Mouse (Mus musculus) heart, adult 9 months (tissue): ENCODE data around the gene Cdk5rap3.
A peak's percentile ranks its signal among the peaks of the same experiment; 100 is the strongest.

ENCODE experiments used
- DNase-seq, 2 experiments: peaks; one replicate each; pipeline ENCODE4 v3.0.0; 2022; ENCODE audit warnings: low spot score in 2 of 2

The Cdk5rap3 gene

DNA sequence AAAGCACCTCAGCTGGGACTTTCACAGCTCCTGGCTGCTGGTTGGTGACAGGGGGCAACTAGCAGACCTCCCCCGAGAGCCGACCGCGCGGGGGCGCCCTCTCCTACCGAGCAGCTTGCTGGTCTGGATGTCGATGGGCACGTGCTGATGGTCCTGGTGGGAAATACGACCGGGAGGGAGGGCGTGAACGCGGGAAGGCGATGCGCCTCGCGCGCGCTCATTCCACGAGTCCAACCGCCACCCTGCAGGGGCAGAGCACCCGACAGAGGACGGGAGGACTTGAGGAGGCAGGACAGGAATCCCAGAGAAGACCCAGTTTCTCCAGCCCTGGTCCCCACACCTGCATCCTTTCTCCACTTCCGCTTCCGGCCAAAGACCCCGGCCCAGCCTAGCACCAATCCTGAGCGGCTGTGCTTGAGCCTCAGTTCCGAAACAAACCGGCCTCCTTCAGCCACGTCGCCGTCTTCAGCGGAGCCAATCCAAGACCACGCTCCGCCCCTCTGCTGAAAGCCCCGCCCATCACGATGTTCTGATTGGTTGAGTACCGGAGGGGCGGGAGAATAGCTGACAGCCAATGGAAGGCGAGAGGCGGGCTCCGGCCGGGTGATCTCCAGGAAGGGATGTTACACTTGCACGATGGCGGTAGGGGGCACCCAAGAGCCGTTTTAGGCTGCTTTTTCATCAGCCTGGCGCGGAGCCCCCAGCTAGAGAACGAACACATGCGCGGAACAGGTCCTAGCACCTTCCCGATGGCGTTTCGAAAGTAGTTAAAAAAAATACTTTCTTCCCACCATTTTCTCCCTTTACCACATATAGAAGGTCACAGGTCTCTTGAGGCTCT lies at the start of gene Cdk5rap3:
Gene Cdk5rap3, minus strand, starts transcription at position 453 of the 841 bp plus-strand sequence.
- peak; percentile 98 to 99 for DNase-seq

- DNase-seq, result peak; percentile 69 to 87
These were observed 47.3 kb upstream of the Cdk5rap3 start for GRCm38 (mm10) chr11:96963580-96963979.

DNA sequence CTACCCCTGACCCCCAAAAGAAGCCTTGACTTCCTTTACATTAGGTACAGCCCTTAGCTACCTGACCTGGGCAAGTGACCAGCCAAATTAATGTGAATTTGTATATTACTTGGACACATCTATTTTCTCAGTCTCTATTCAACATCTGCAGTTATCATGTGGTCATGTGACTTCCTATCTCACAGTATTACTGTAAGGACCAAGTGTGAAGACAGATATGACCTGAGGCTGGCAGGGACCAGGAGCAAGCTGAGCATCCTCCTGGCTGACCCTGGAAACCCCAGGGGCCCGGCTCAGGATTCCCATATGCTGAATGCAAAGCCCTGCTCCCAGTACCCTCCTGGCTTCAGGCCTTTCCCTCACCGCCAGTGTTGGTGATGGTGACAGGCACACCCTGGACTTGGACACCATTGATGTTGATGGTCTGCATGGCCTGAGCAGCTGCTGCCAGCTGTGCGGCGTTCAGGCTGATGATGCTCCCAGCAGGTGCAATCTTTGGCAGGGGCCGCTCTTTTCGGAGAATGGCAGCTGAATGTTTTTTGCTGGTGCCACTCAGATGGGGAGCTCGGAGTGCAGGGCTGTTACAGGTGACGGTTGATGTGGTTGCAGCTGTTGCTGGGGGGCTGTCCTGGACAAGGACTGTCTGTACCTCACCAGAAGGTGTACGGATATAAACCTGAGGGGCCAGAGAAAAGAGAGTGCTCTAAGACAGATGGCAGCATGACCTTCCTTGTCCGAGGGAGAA lies 40.9 kb upstream of the Cdk5rap3 start:
- DNase-seq, result no peak

DNA sequence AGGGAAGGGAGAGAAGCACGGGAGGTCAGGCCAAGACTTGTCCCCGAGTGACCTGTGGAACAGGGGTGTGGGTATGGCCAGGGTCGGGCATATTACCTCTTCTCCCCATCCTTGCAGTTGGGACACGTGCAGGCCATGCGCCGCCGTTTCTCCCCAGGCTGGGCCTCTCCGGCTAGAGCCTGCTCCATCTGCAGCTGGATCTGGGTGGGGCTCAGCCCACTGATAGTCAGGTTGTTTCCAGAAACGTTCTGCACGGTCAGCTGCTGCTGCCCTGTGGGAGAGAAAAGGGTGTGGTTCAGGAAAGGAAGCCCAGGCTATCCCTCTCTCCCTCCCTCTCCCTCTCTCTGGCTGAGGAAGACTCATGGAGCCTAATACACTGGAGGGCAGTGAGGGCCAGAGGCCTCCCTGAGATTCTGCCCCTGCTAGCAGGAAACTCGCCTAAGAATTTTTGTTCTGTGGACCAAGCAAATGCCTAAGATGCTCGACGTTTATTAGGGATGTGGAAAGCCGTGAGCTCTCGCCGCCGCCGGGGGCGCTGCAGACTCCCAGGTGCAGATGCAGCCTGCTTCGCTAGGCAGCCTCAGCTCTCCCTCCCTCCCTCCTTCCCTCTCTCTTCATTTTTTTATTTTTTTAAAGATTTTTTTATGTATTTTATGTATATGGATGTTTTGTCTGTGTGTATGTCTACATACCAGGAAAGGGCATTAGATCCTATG lies 39.9 kb upstream of the Cdk5rap3 start:
- DNase-seq, result peak in 1 of 2 experiments; percentile 20

DNA sequence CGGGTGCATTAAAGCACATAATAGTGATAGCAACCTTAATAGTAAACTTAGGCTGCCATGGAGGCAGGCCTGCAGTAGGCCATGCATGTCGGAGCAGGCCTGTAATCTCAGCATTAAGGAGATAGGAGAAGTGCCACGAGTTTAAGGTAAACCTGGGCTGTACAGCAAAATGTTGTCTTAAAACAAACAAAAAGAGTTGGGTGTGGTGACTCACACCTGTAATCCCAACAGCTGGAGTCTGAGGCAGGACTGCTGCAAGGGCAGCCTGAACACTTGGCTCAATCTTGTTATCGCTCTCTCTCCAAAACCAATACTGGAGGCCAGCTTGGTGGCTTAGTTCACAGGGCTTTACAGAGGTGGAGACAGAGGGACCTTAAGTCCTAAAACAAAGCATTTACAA lies 38.8 kb upstream of the Cdk5rap3 start:
- no peak for DNase-seq

GRCm38 (mm10) chr11:96952896-96953295 lies 36.6 kb upstream of the Cdk5rap3 start:
- DNase-seq, result no peak

GRCm38 (mm10) chr11:96952426-96952825 lies 36.1 kb upstream of the Cdk5rap3 start:
- no peak for DNase-seq

DNA sequence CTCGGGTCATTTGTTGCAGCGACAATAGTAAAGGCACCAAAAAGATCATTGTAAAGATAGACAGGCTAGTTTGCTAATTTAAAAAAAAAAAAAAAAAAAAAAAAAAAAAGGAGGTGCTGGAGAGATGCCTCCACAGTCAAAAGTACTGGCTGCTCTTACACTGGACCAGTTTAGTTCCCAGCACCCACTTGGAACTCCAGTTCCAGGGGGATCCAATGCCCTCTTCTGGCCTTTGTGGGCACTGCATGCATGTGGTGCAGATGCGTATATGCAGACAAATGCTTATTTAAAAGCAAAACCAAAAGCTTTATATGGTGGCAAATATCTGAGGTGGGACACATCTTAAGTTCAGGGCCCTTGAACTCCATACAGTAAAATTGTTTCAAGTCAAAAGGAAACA lies 34.5 kb upstream of the Cdk5rap3 start:
- DNase-seq, result no peak

GRCm38 (mm10) chr11:96947849-96948248 lies 31.6 kb upstream of the Cdk5rap3 start:
- DNase-seq, result no peak

- DNase-seq, result no peak
These were observed 30.2 kb upstream of the Cdk5rap3 start for GRCm38 (mm10) chr11:96946498-96946897.

DNA sequence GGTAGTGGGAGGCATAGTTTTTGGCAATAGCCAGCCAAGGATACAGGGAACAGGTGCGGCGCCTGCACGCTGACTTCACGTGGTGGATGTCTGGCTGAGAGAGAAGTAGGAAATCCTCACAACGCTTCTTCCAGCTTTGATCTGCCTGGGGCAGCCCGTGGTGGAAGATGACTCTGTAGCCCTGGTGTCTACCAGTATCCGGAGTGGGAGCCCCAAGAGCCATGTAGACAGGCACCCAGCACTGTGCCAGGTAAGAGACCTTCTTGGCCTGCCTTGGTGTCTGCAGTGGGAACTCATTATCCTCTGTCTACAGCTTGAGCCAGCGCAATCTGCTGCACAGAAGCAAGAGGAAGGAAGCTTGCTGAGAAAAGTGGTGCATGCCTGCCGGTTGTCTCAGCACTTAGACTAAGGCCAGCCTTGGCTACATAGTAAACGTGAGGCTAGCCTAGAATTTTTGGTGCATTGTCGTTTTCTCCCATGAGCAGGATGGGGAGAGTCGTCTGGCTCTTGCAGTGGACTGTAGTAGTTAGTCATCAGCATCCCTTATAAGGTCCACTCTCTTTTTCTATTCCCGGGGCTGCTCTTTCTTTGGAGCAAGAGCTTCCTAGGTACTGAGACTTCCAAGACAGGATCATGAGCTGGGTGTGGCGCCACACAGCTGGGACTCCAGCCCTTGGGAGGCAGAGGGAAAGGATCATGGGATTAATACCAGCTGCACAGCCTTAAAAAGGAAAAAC lies 28.7 kb upstream of the Cdk5rap3 start:
- no peak for DNase-seq

- peak; percentile 95 to 96 for DNase-seq
These were observed 27.5 kb upstream of the Cdk5rap3 start, which contains the start of gene Pnpo for GRCm38 (mm10) chr11:96943746-96944304. Pnpo (minus strand) TSS chr11:96943986.

- no peak for DNase-seq
These were observed 25.8 kb upstream of the Cdk5rap3 start for GRCm38 (mm10) chr11:96941989-96942590.

DNA sequence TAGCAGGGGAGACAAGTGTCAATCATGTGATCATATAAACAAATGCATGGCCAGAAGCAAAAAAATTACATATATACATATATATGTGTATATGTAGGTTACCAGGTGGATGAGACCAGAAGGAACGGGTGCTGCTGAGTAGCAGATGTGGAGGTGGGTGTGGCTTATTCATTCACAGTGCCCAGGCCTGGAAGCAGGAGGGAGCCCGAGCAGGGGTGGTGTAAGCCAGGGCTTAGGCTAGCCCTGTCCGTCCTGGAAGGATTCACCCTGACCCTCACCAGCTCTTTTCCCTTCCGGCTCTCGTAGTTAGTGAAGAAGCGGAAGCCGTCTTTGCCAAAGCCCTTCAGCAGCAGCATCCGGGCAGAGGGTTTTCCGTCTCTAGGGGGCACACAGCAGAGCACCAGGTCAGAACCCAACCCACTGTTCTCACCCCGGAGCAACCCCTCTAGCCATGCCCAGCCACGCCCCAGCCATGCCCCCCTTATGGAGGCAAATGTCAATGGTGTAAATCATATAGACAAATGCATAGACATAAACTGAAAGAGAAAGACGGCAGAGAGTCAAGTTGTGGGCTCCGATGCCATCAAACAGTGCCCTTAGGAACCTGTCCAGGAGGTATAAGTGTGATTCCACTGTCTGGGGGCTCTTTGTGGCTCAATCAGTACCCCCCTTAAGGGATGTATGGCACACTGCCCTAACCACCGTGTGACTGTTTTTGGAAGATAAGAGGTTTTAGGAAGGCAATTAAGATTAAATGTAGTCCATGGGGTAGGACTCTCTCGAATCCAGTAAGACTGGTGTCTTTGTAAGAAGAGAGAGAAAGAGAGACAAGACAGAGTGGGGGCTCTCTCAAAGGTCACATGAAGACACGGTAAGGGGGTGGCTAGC lies 24.5 kb upstream of the Cdk5rap3 start:
- DNase-seq, result no peak

DNA sequence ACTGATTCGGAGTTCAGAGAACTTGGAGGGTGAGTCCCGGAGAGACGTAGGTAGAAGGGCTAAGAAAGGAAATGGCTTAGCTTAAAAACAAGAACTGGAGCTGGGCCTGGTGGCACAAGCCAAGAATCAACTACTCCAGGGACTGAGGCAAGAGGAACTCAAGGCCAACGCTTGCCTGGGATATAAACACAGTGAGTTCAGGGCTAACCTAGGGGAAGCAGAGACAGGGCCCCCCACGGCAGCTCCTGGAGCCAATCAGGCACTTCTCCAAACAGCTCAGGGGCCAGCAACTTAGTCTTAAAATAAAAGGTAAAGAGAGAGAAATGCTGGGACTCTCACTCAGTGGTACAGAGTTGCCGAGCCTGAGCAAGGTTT lies 22.1 kb upstream of the Cdk5rap3 start:
- no peak for DNase-seq

- peak in 1 of 2 experiments; percentile 53 for DNase-seq
These were observed 21.5 kb upstream of the Cdk5rap3 start for GRCm38 (mm10) chr11:96937549-96938425.

GRCm38 (mm10) chr11:96935872-96936650 lies 19.8 kb upstream of the Cdk5rap3 start:
- no peak for DNase-seq

- DNase-seq, result peak; percentile 49 to 64
These were observed 18.6 kb upstream of the Cdk5rap3 start for GRCm38 (mm10) chr11:96934921-96935356.
